ENCODE assay signal across 12 mouse cellular contexts in genomic region chr2:181157180-181157579, GRCm38 (mm10). TPM values are rescaled to one million over a fixed set of nuclear protein-coding genes. Genes with fewer than 3 reads are reported as not detected.
A peak's percentile ranks its signal among the peaks of the same experiment; 100 is the strongest.
DNase-seq lines count a peak whose midpoint lies in the region; ATAC-seq and TF ChIP-seq lines count a peak whose summit lies in the region.
"Had no signal": no experiment of that assay in that cellular context is flagged by ENCODE, and none has a peak within 500 bp of the region (broad histone marks: within the 10 kb centered on the region; RNA-seq: fewer than 3 reads in every experiment).

No protein-coding gene starts in this region.

- H3K27ac ChIP-seq in forebrain, embryonic 15.5 days (replicated peaks), result peak overlapping the region; percentile 84
- no peak overlapping the region for H3K27ac ChIP-seq in limb, embryonic 12.5 days
- H3K27ac ChIP-seq in olfactory bulb, adult 2 months (ENCODE audit: insufficient read depth, low read depth, low read length), result peak overlapping the region; percentile 95

- no peaks in the 10 kb centered on the region for H3K9me3 ChIP-seq in forebrain, embryonic 15.5 days
- no peaks in the 10 kb centered on the region for H3K9me3 ChIP-seq in limb, embryonic 12.5 days

- peak; percentile 37 to 57 for DNase-seq in right cerebral cortex, postnatal 10 days (ENCODE audit: low spot score in 2 of 2)
- no peak for DNase-seq in right cerebral cortex, postnatal 14 days
- no peak for DNase-seq in cerebellum, postnatal 14 days
- DNase-seq in gastrocnemius, postnatal 14 days, result no peak
- DNase-seq: kidney, postnatal 25 days; lung, postnatal 36 days had no signal

- ATAC-seq in forebrain, embryonic 15.5 days (replicated peaks), result no peak
- ATAC-seq in limb, embryonic 12.5 days (ENCODE audit: insufficient number of reproducible peaks, insufficient read depth, low FRiP score, low TSS enrichment, low read depth), result no peak

- intact Hi-C loops in gastrocnemius, postnatal 14 days (cut with DNase I; ENCODE audit: low total_unique reads), result no loop called here

- no peak for TF ChIP-seq CTCF in olfactory bulb, adult 2 months (IDR thresholded peaks at IDR 0.05; ENCODE audit: insufficient read depth, low read depth, low read length)

- no peaks in the 10 kb centered on the region for H3K36me3 ChIP-seq in forebrain, embryonic 15.5 days
- no peaks in the 10 kb centered on the region for H3K36me3 ChIP-seq in limb, embryonic 12.5 days

- peak overlapping the region; percentile 61 for H3K4me3 ChIP-seq in forebrain, embryonic 15.5 days
- H3K4me3 ChIP-seq in limb, embryonic 12.5 days (replicated peaks), result peak overlapping the region; percentile 36; the same call in 1 of the 2 replicates
- H3K4me3 ChIP-seq in olfactory bulb, adult 2 months (ENCODE audit: insufficient read depth, low read depth, low read length), result peak overlapping the region; percentile 75

- H3K27me3 ChIP-seq in forebrain, embryonic 15.5 days, result no peaks in the 10 kb centered on the region
- H3K27me3 ChIP-seq in limb, embryonic 12.5 days, result peaks cover 78% of the 10 kb centered on the region

- peaks cover 58% of the 10 kb centered on the region for H3K4me1 ChIP-seq in forebrain, embryonic 15.5 days
- H3K4me1 ChIP-seq in limb, embryonic 12.5 days (replicated peaks), result peaks cover 10% of the 10 kb centered on the region; the same call in 1 of the 2 replicates
- H3K4me1 ChIP-seq in olfactory bulb, adult 2 months (ENCODE audit: control insufficient read depth, insufficient read depth, low read length), result peaks cover 49% of the 10 kb centered on the region

- peak overlapping the region; percentile 70 for H3K4me2 ChIP-seq in forebrain, embryonic 15.5 days (replicated peaks)
- peak overlapping the region; percentile 61; the same call in 1 of the 2 replicates for H3K4me2 ChIP-seq in limb, embryonic 12.5 days

- WGBS in forebrain, embryonic 15.5 days, result 80% methylated on average over 4 of the region's 4 CpGs
- 72% methylated on average over 4 of the region's 4 CpGs for WGBS in limb, embryonic 12.5 days
- WGBS in olfactory bulb, adult 2 months, result 56% methylated on average over 4 of the region's 4 CpGs

- H3K9ac ChIP-seq in forebrain, embryonic 15.5 days (replicated peaks), result peak overlapping the region; percentile 79
- no peak overlapping the region for H3K9ac ChIP-seq in limb, embryonic 12.5 days (replicated peaks)

- no peak for TF ChIP-seq POLR2A in olfactory bulb, adult 2 months (IDR thresholded peaks at IDR 0.05; ENCODE audit: insufficient read depth, low read depth, low read length)

RNA-seq across cellular contexts. Expression of gene Eef1a2, which starts 0.4 kb away (rescaled TPM):
- polyA plus RNA-seq in forebrain, embryonic 15.5 days (2015; fragmentation: Nextera tagmentation; extraction: Ambion mirVana), result 5.8 and 6.3 TPM in 2 replicates
- polyA plus RNA-seq in limb, embryonic 12.5 days (2016; fragmentation: Nextera tagmentation; extraction: Ambion mirVana), result 0.10 TPM in 1 of 2 replicates, not detected in the other
- polyA plus RNA-seq in olfactory bulb, adult 2 months (2012; ENCODE audit: insufficient read depth, insufficient read length, low replicate concordance, missing spikeins), result 147 TPM in 1 of 2 replicates, not detected in the other
- 1,000 to 10,000 TPM; 2,249 to 2,405 TPM for total RNA-seq in gastrocnemius, postnatal 14 days (2021)
- total RNA-seq: granulocyte monocyte progenitor cell, adult 5-6 weeks; MEL had no signal

RNA-seq across cellular contexts. Expression of gene Kcnq2, which starts 22.1 kb away (rescaled TPM):
- 45.2 and 46.7 TPM in 2 replicates for polyA plus RNA-seq in forebrain, embryonic 15.5 days (2015; fragmentation: Nextera tagmentation; extraction: Ambion mirVana)
- polyA plus RNA-seq in limb, embryonic 12.5 days (2016; fragmentation: Nextera tagmentation; extraction: Ambion mirVana), result 0.26 and 0.46 TPM in 2 replicates
- polyA plus RNA-seq in olfactory bulb, adult 2 months (2012; ENCODE audit: insufficient read depth, insufficient read length, low replicate concordance, missing spikeins), result 209 TPM in 1 of 2 replicates, not detected in the other
- under 1 TPM; 0.07 to 0.16 TPM for total RNA-seq in gastrocnemius, postnatal 14 days (2021)
- total RNA-seq: granulocyte monocyte progenitor cell, adult 5-6 weeks had no signal

RNA-seq across cellular contexts. Expression of gene Ppdpf, which starts 29.9 kb away (rescaled TPM):
- polyA plus RNA-seq in forebrain, embryonic 15.5 days (2015; fragmentation: Nextera tagmentation; extraction: Ambion mirVana), result 512 and 520 TPM in 2 replicates
- 424 and 433 TPM in 2 replicates for polyA plus RNA-seq in limb, embryonic 12.5 days (2016; fragmentation: Nextera tagmentation; extraction: Ambion mirVana)
- polyA plus RNA-seq in olfactory bulb, adult 2 months (2012; ENCODE audit: insufficient read depth, insufficient read length, low replicate concordance, missing spikeins), result not detected in 2 replicates
- total RNA-seq in gastrocnemius, postnatal 14 days (2021), result 10 to 100 TPM; 52.9 to 58.5 TPM

RNA-seq across cellular contexts. Expression of gene Ptk6, which starts 45.4 kb away (rescaled TPM):
- not detected in 2 replicates for polyA plus RNA-seq in forebrain, embryonic 15.5 days (2015; fragmentation: Nextera tagmentation; extraction: Ambion mirVana)
- not detected in 2 replicates for polyA plus RNA-seq in limb, embryonic 12.5 days (2016; fragmentation: Nextera tagmentation; extraction: Ambion mirVana)
- polyA plus RNA-seq in olfactory bulb, adult 2 months (2012; ENCODE audit: insufficient read depth, insufficient read length, low replicate concordance, missing spikeins), result not detected in 2 replicates
- not detected for total RNA-seq in gastrocnemius, postnatal 14 days (2021)
- total RNA-seq: adrenal gland, adult 18-20 months; granulocyte monocyte progenitor cell, adult 5-6 weeks; MEL had no signal

RNA-seq across cellular contexts. Expression of gene Srms, which starts 55.8 kb away (rescaled TPM):
- 0.06 TPM in 1 of 2 replicates, not detected in the other for polyA plus RNA-seq in forebrain, embryonic 15.5 days (2015; fragmentation: Nextera tagmentation; extraction: Ambion mirVana)
- polyA plus RNA-seq in limb, embryonic 12.5 days (2016; fragmentation: Nextera tagmentation; extraction: Ambion mirVana), result 0.25 and 0.45 TPM in 2 replicates
- not detected in 2 replicates for polyA plus RNA-seq in olfactory bulb, adult 2 months (2012; ENCODE audit: insufficient read depth, insufficient read length, low replicate concordance, missing spikeins)
- total RNA-seq in gastrocnemius, postnatal 14 days (2021), result under 1 TPM; 0.10 to 0.18 TPM
- total RNA-seq: granulocyte monocyte progenitor cell, adult 5-6 weeks; MEL had no signal

Comparison
In these comparisons a context has a peak if more than half of its experiments do, and no peak if none do; other contexts are left out.
1. DNase-seq: peak in right cerebral cortex, postnatal 10 days (2 of 2); none in right cerebral cortex, postnatal 14 days (single experiment), cerebellum, postnatal 14 days (0 of 2) and gastrocnemius, postnatal 14 days (single experiment).
2. RNA of gene Eef1a2, which starts 0.4 kb away (polyA plus RNA-seq): 147 TPM in olfactory bulb, adult 2 months; 5.8 to 6.3 TPM in forebrain, embryonic 15.5 days and 0.10 TPM in limb, embryonic 12.5 days; every median in the first group is over 10 times any median in the second.
3. Peak in every context shown above with its lines, with median percentiles within 50 percentile points of each other: H3K4me3 ChIP-seq.